Mouse (Mus musculus) left cerebral cortex, postnatal 25 days (tissue): Measurements from ENCODE around the gene Slc25a1. TPM values are rescaled to one million over a fixed set of nuclear protein-coding genes. Genes with fewer than 3 reads are reported as not detected.

ENCODE experiments used
- DNase-seq, 2 experiments: peaks; one replicate each; pipeline ENCODE4 v3.0.0; 2022; ENCODE audit warnings: low spot score in 2 of 2, mixed read lengths in 1 of 2
- intact Hi-C: fragments of 180-260 bp; cut with DNase I; formaldehyde crosslinking; loops from one replicate; pipeline ENCODE4 v1.15.1; 2025
- total RNA-seq, 2 experiments: library from RNA; stranded (reverse); gene quantifications; 2 replicates each; pipeline ENCODE4 v1.2.3; 2021

Slc25a1 gene
- total RNA-seq, 2 experiments from 2014 or later = 39.5 to 46.0 TPM

GRCm38 (mm10) chr16:17928627-17929104, 647 bp upstream of the Slc25a1 start:
- intact Hi-C loops = loop anchor here (5.0 to 10.0 kb wide), 2 partner anchors 59 to 306 kb away; partner anchors contain the start of gene Zdhhc8
- peak; percentile 60 for DNase-seq

DNA sequence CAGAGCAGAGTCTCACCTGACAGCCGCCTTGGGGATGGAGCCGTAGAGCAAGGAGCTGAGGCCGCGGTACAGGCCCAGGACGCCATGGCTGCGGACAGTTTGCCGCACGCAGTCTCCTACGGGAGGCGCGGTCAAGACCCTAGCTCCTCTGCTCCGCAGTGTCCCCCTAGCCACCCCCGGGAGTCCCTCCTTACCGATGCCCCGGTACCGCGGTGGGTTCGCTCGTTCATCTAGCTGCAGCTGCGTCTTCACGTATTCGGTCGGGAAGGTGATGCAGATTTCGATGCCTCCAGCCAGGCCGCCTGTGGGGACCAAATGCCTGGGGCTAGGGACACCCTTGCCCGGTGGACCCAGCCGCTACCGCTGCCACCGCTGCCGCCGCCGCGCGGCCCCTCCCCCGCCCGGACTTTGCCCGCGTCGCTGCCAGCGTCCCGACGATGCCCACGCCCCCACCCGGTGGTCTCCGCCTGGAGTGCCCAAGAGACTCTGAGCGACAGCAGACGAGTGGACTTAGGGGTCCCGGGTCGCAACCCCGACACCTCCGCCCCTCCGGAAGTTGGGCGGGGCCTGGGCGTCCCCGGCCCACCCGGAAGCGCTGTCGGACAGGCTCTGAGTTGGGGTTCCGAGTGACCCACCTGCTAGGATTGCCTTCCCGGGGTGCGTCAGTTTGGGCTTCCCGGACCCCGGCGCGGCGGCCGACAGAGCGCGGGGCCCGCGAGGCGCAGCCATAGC, 502 bp downstream of the Slc25a1 start:
- intact Hi-C loops = loop anchor here (5.0 to 10.0 kb wide), 2 partner anchors 60 to 307 kb away; partner anchors contain the start of gene Zdhhc8

DNA sequence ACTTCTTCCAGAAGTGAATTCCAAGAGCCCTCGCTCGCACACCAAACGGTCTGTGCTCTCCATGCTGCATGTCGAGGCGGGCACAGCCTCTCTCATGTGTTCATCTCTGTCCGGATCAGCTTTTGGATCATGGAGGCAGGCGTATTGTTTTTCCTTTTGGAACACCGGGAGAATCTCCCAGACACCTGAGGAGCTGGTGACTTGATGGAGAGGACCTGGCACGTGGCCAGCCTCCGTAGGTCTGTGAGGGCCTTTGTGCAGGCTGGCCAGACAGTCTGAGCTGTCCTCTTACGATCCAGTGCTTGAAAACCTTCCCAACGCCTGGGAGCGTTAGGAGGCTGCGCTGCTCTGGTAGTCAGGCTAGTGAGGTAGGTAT, 5.9 kb downstream of the Slc25a1 start:
- intact Hi-C loops = loop anchor here (10.0 kb wide), 1 partner anchor 313 kb away; the partner anchor contains the start of gene Zdhhc8

More for the DNA sequence above, 502 bp downstream of the Slc25a1 start:
- peak; percentile 22 to 23 for DNase-seq

DNA sequence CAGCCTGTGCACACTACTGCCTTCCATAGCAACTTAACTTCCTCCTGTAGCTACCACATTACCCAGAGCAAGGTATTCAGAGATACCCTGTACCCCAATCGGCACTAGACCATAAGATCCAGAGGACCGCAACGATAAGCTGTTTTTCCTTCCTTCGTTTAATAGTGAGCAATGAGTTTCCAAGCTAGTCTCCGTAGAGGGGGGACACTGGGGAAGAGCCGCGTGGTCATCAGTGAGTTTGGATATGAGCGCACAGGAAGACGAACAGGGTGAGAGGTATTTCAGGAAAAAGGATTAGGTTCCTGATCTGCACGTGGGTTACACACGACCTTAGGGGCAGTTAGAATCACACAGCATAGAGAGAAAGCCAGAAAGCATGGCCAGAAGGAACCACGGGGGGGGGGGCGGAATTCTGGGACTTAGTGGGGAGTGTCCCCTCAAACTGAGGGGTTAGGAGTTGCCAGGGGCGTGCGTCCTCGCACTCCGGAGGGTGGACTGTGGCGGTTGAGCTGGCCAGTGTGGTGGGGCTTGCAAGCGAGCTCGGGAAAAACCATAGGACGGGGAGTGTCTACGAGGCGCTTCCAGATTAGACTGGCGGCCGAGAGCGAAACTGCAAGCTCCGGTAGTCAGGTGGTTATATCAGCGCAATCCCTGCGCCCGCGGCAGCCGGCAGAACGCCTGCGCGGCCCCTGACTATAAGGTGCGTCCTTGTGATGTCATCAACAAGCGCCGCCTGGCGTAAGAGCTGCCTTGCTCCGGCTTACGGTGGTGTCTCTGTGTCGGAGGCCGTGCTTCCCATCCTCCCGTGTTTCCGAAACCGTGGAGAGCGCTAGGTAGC, 6.5 kb downstream of the Slc25a1 start:
- intact Hi-C loops = loop anchor here (10.0 kb wide), 1 partner anchor 313 kb away; the partner anchor contains the start of gene Zdhhc8
- DNase-seq = peak; percentile 98 to 99

More for the DNA sequence above, 5.9 kb downstream of the Slc25a1 start:
- no peak for DNase-seq

DNA sequence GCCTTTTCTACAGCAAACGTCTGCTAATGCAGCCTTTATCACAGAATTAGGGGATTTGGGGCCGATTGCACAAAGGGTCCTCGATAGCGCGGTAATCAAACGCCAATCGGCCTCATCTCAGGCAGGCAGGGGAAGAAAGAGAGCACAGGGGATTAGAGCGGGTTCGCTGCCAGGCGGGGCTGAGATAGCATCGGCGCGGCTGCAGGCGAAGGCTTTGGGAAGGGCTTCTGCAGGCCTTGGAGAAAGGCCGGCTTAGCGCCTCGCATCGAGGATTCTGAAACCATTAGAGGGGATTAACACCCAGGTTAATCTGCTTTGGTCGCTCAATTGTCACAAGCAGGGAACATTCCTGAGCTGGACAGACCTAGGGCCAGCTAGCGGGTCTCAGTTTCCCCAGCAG, 7.4 kb downstream of the Slc25a1 start:
- intact Hi-C loops = loop anchor here (10.0 kb wide), 1 partner anchor 314 kb away; the partner anchor contains the start of gene Zdhhc8
- no peak for DNase-seq

- no peak for DNase-seq
- intact Hi-C loops = loop anchor here (5.0 kb wide), 2 partner anchors 73 to 133 kb away; no protein-coding TSS in a partner anchor
These were observed 13.4 kb downstream of the Slc25a1 start, which contains the start of gene Gsc2 for GRCm38 (mm10) chr16:17914307-17915249. Gene Gsc2, minus strand, starts transcription at chr16:17915059.

DNA sequence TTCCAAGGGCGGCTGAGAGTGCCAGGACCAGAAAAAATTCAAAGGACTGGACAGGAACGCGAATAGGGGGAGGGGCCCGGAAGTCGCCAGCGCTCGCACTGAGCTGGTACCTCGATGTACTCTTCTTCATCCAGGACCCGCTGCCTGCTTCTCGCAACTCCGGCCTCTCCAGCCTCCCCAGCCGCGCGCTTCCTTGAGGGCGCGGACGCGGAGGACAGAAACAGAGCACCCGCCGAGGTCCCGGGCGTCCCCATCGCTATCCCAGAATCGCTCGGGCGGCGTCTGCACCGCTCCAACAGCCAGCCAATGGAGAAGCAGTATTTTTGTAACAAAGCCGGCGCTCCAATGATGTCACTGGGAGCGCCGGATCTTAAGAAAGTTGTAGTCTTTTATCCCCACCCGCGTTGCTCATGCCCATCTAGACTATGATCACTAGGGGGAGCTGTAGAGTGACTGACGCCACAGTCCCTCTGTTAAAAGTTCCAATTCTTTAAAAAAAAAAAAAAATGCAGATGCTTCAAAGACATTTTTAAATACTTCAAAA, 16.9 kb downstream of the Slc25a1 start, which contains the start of gene Ess2:
Gene Ess2 (minus strand): TSS at position 297 of the 544 bp plus-strand sequence.
- peak; percentile 95 to 98 for DNase-seq
- intact Hi-C loops = loop anchor here (5.0 kb wide), 2 partner anchors 76 to 136 kb away; no protein-coding TSS in a partner anchor

- intact Hi-C loops = no loop called here
These were observed 29.6 kb downstream of the Slc25a1 start, which contains the start of the genes Dgcr2 and Tssk2 for GRCm38 (mm10) chr16:17898462-17898861. Gene Dgcr2, minus strand, starts transcription at chr16:17898562. Gene Tssk2, plus strand, starts transcription at chr16:17898637.

GRCm38 (mm10) chr16:17896091-17896490, 31.9 kb downstream of the Slc25a1 start:
- no peak for DNase-seq
- intact Hi-C loops = no loop called here

More at GRCm38 (mm10) chr16:17898462-17898861, 29.6 kb downstream of the Slc25a1 start, which contains the start of the genes Dgcr2 and Tssk2:
- DNase-seq = no peak

DNA sequence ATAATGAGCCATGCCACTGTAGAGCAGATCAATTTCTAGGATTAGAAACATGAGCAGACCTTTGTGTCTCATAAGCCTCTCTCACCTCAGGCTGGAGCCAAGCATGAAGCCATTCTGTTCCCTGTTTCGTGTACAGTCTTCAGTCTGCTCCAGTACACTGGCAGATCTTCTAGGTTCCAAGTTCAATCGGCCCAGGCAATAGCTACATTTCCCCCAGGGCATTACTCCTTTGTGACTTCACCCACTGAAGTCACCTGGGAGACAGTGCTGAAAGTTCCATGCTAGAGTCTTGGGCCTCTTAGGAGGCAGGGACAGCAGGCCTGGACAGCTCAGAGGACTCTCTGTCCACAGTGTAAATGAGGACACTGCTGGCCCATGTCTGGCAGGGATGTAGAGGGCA, 34.1 kb downstream of the Slc25a1 start, which contains the start of gene Tssk1:
Gene Tssk1 (plus strand): TSS at position 301 of the 400 bp plus-strand sequence.
- intact Hi-C loops = no loop called here
- no peak for DNase-seq

DNA sequence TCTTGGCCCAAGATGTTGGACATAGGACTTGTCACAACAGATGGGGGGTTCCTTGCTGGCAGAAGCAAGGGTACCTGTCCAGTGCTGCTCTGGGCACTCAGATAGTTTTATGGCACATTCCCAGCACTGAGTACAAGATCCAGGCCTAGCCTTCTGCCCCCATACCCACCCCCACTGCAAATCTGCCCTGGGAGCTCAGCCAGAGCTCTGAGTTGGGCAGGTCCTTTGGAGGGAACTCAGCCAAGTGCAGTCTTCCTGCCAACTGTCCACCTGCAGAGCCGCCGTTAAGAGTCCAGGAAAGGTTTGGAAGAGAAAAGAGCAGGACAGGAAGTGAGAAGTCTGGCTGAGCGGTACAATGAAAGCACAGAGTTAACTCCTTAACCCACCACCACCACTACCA, 35.4 kb downstream of the Slc25a1 start:
- intact Hi-C loops = no loop called here
- no peak for DNase-seq

DNA sequence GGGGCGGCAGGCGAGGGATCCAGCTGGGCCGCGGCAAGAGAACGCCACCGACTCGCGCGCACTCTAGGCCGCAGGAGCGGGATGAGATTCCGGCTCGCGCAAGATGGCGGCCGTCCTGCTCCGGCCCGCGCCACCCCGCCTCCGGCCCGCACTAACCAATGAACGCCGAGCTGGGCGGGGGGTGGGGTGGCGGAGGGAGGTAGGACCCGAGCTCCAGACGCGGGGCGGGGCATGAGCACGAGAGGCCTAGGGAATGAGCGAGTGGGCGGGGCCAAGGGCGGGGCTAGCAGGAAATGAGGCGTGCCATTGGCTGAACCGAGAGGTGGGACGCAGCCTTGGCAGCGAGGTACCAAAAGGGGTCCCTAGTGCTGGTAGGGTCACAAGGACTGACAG, 36.5 kb downstream of the Slc25a1 start, which contains the start of gene Gm20518:
Gene Gm20518 (minus strand): TSS at position 105 of the 393 bp plus-strand sequence.
- intact Hi-C loops = no loop called here

DNA sequence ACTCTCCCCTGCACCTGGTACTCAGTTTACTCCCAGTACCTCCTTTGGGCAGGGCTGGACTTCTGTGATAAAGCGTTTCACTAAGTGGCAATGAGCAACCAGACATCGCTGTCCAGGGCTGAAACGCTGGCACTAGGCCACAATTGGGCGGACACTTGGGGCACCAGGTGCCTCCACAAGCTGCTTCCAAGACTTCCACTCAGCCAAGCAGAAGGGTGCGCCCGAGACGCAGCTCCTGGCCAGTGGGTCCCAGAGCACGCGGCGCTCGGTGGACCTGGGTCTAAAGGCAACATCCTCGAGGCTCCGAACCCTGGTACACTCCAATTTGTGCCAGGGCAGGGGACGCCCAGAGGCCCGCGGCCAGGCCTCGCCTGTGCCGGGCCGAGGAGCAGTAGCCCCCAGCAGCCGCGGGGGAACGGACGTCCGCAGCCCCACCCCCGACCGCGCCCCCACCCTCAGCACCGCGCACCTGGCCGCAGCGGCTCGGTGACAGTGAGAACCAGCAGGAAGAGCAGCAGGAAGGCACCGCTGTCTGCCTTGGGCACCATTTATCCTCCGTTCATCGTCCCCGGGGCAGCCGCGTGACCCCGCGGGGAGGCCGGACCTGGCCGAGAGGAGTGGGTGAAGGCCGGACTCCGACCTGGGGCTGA, 37.0 kb downstream of the Slc25a1 start:
- peak; percentile 35 to 58 for DNase-seq
- intact Hi-C loops = no loop called here

More for the DNA sequence above, 36.5 kb downstream of the Slc25a1 start, which contains the start of gene Gm20518:
- peak; percentile 98 to 99 for DNase-seq

DNA sequence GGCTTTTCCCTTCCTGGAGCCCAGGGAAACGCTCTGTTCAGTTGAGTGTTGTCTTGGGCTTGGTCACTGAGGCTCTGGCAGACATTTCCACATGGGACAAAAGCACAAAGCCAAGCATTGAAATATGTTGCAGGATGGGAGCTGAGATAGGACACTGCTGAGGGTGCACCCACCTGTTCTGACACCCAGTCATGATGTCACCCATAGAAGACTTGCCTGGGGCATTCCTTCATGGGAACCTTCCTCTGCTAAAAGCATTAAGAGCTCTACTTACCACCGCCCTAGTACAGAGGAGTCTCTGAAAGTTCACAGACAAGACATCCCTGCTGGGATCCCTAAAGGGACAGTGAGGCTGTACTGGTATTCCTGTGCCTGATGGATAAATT, 37.7 kb downstream of the Slc25a1 start:
- intact Hi-C loops = no loop called here
- no peak for DNase-seq

DNA sequence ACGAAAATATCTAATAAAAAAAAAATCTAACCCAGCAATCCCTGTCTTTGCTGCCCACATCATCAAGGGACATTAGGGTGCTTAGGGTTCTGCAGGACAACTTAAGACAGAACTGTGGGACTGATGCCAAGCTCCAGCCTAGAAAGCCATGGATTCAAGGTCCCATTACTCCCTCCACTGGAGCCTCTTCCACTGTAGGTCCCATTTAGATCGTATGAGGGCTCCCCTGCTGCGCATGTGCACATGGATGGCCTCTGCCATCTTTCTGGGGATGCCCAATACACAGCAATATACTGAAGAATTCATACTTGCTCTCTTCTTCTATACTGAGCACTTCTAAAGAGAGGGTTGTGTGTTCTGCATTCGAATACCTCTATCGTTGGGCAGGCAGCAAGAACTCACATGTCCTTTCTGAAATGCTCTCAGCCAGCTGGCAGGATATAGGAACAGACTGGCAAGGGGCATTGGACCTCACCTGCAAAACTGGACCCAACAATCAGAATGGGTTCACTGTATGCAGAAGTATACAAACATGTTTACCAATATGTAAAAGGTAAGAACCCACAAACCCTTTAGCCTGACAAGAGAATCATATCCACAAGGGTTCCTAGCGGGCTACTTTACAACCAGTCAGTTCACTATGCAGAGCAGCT, 38.2 kb downstream of the Slc25a1 start:
- DNase-seq = no peak
- intact Hi-C loops = no loop called here

GRCm38 (mm10) chr16:17884116-17884515, 43.9 kb downstream of the Slc25a1 start:
- DNase-seq = no peak
- intact Hi-C loops = no loop called here

- intact Hi-C loops = no loop called here
- DNase-seq = no peak
These were observed 45.8 kb downstream of the Slc25a1 start for GRCm38 (mm10) chr16:17882196-17882595.
